Mouse (Mus musculus): ENCODE results near the gene Tax1bp3.

DNA sequence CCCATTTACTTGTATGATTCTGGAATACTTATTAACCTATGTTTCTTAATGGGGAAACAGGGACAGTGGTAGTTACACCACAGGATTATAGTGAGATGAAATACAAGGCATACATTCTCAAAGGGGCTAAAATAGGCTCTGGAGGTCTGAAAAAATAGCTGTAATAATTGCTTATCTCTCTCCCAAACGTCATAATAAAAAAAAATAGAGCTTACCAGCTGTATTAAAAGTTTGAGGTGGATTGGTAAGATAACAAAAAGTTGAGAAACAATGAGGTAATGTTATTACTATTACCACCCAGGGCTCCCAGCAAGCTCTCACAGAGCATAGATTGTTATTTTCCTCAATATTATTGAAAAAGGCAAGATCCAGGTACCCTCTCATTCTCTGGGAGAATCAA is 21.3 kb downstream of the Tax1bp3 start:
- no peak for TF ChIP-seq TAL1 (IDR thresholded peaks at IDR 0.05; ENCODE audit: low read length)
- no peak for TF ChIP-seq GATA1 (IDR thresholded peaks at IDR 0.05; ENCODE audit: low read length)

Data from erythroblast, embryonic 14.5 days (primary cell).